ENCODE assay signal across 10 mouse cellular contexts in genomic region chr19:47015965-47016364, GRCm38 (mm10). TPM values are rescaled to one million over a fixed set of nuclear protein-coding genes. Genes with fewer than 3 reads are reported as not detected.
DNase-seq lines count a peak whose midpoint lies in the region; ATAC-seq lines count a peak whose summit lies in the region.
"Had no signal": no experiment of that assay in that cellular context is flagged by ENCODE, and none has a peak within 500 bp of the region (broad histone marks: within the 10 kb centered on the region; RNA-seq: fewer than 3 reads in every experiment).

No protein-coding gene starts in this region.

- no peak overlapping the region for H3K27ac ChIP-seq in embryonic facial prominence, embryonic 12.5 days
- H3K27ac ChIP-seq in hindbrain, embryonic 16.5 days (ENCODE audit: low read depth, low read length): peak overlapping the region; percentile 96
- peak overlapping the region; percentile 97 for H3K27ac ChIP-seq in neural tube, embryonic 14.5 days (ENCODE audit: low read depth, low read length)
- H3K27ac ChIP-seq: liver, embryonic 13.5 days had no signal

- no peak for ATAC-seq in embryonic facial prominence, embryonic 12.5 days (ENCODE audit: insufficient number of reproducible peaks, insufficient read depth, low FRiP score, low TSS enrichment)
- no peak for ATAC-seq in hindbrain, embryonic 16.5 days
- no peak for ATAC-seq in neural tube, embryonic 14.5 days (ENCODE audit: low read depth)

- peaks cover 19% of the 10 kb centered on the region for H3K4me1 ChIP-seq in embryonic facial prominence, embryonic 12.5 days
- H3K4me1 ChIP-seq in hindbrain, embryonic 16.5 days (ENCODE audit: control insufficient read depth, insufficient read depth, low read depth, low read length): peaks cover 11% of the 10 kb centered on the region
- H3K4me1 ChIP-seq in neural tube, embryonic 14.5 days (ENCODE audit: control insufficient read depth, insufficient read depth, low read length): peaks cover 14% of the 10 kb centered on the region; the same call in 1 of the 2 replicates

- peak overlapping the region; percentile 50 for H3K4me3 ChIP-seq in embryonic facial prominence, embryonic 12.5 days
- peak overlapping the region; percentile 85 for H3K4me3 ChIP-seq in hindbrain, embryonic 16.5 days (ENCODE audit: low read length)
- H3K4me3 ChIP-seq in neural tube, embryonic 14.5 days (ENCODE audit: low read depth, low read length): peak overlapping the region; percentile 68

- WGBS in embryonic facial prominence, embryonic 12.5 days: 2% methylated on average over 9 of the region's 9 CpGs
- 2% methylated on average over 9 of the region's 9 CpGs for WGBS in hindbrain, embryonic 16.5 days
- WGBS in neural tube, embryonic 14.5 days: 3% methylated on average over 9 of the region's 9 CpGs

- peak; percentile 35 for DNase-seq in cerebellum, adult 9-11 months
- DNase-seq in cerebellum, postnatal 4 days (ENCODE audit: low spot score in 2 of 2): no peak
- DNase-seq in MN1 (ENCODE audit: low spot score): no peak
- DNase-seq in B cell, adult 2 months: no peak
- DNase-seq in embryo, embryonic 10 days (ENCODE audit: low spot score): no peak
- DNase-seq: heart, adult 11 months had no signal

- no peaks in the 10 kb centered on the region for H3K9me3 ChIP-seq in embryonic facial prominence, embryonic 12.5 days
- no peaks in the 10 kb centered on the region for H3K9me3 ChIP-seq in hindbrain, embryonic 16.5 days (ENCODE audit: control insufficient read depth, low read length)
- no peaks in the 10 kb centered on the region for H3K9me3 ChIP-seq in neural tube, embryonic 14.5 days (ENCODE audit: control insufficient read depth, low read length)
- H3K9me3 ChIP-seq: liver, embryonic 13.5 days had no signal

- H3K36me3 ChIP-seq in embryonic facial prominence, embryonic 12.5 days: no peaks in the 10 kb centered on the region
- H3K36me3 ChIP-seq in hindbrain, embryonic 16.5 days (ENCODE audit: control insufficient read depth, insufficient read depth, low read length): peaks cover 1% of the 10 kb centered on the region; the same call in 1 of the 2 replicates
- peaks cover 9% of the 10 kb centered on the region; the same call in 1 of the 2 replicates for H3K36me3 ChIP-seq in neural tube, embryonic 14.5 days (ENCODE audit: control insufficient read depth, insufficient read depth, low read length)
- H3K36me3 ChIP-seq: liver, embryonic 13.5 days had no signal

- H3K4me2 ChIP-seq in embryonic facial prominence, embryonic 12.5 days (replicated peaks): peak overlapping the region; percentile 70; the same call in 1 of the 2 replicates
- H3K4me2 ChIP-seq in hindbrain, embryonic 16.5 days (ENCODE audit: low read length): peak overlapping the region; percentile 69
- H3K4me2 ChIP-seq in neural tube, embryonic 14.5 days (ENCODE audit: low read depth, low read length): peak overlapping the region; percentile 71

- H3K9ac ChIP-seq in embryonic facial prominence, embryonic 12.5 days: 0 out of 2 replicates have a peak overlapping the region, but pooled peaks have one; percentile 42
- peak overlapping the region; percentile 91 for H3K9ac ChIP-seq in hindbrain, embryonic 16.5 days (ENCODE audit: low read depth, low read length)
- peak overlapping the region; percentile 96 for H3K9ac ChIP-seq in neural tube, embryonic 14.5 days (replicated peaks; ENCODE audit: low read depth, low read length)
- H3K9ac ChIP-seq: liver, embryonic 13.5 days had no signal

- peaks cover 68% of the 10 kb centered on the region for H3K27me3 ChIP-seq in embryonic facial prominence, embryonic 12.5 days
- H3K27me3 ChIP-seq in hindbrain, embryonic 16.5 days (replicated peaks; ENCODE audit: control insufficient read depth, insufficient read depth, low read length): peaks cover 2% of the 10 kb centered on the region
- H3K27me3 ChIP-seq in neural tube, embryonic 14.5 days (ENCODE audit: control insufficient read depth, insufficient read depth, low read length): peaks cover 7% of the 10 kb centered on the region; the same call in 1 of the 2 replicates

RNA-seq across cellular contexts. Expression of gene Nt5c2, which starts 1.0 kb away (rescaled TPM):
- 75.2 and 76.1 TPM in 2 replicates for polyA plus RNA-seq in embryonic facial prominence, embryonic 12.5 days (2016; fragmentation: Nextera tagmentation; extraction: Ambion mirVana)
- polyA plus RNA-seq in hindbrain, embryonic 16.5 days (2015; fragmentation: Nextera tagmentation; extraction: Ambion mirVana): 77.6 and 80.6 TPM in 2 replicates
- polyA plus RNA-seq in neural tube, embryonic 14.5 days (2014; fragmentation: Nextera tagmentation; extraction: Ambion mirVana): 72.0 and 80.3 TPM in 2 replicates

RNA-seq across cellular contexts. Expression of gene Ina, which starts 1.5 kb away (rescaled TPM):
- 39.4 and 50.5 TPM in 2 replicates for polyA plus RNA-seq in embryonic facial prominence, embryonic 12.5 days (2016; fragmentation: Nextera tagmentation; extraction: Ambion mirVana)
- polyA plus RNA-seq in hindbrain, embryonic 16.5 days (2015; fragmentation: Nextera tagmentation; extraction: Ambion mirVana): 413 and 454 TPM in 2 replicates
- 535 and 653 TPM in 2 replicates for polyA plus RNA-seq in neural tube, embryonic 14.5 days (2014; fragmentation: Nextera tagmentation; extraction: Ambion mirVana)

RNA-seq across cellular contexts. Expression of gene Pcgf6, which starts 34.7 kb away (rescaled TPM):
- polyA plus RNA-seq in embryonic facial prominence, embryonic 12.5 days (2016; fragmentation: Nextera tagmentation; extraction: Ambion mirVana): 31.5 and 31.7 TPM in 2 replicates
- polyA plus RNA-seq in hindbrain, embryonic 16.5 days (2015; fragmentation: Nextera tagmentation; extraction: Ambion mirVana): 26.8 and 30.2 TPM in 2 replicates
- polyA plus RNA-seq in neural tube, embryonic 14.5 days (2014; fragmentation: Nextera tagmentation; extraction: Ambion mirVana): 45.0 and 46.9 TPM in 2 replicates

RNA-seq across cellular contexts. Expression of gene Taf5, which starts 51.6 kb away (rescaled TPM):
- 11.9 and 12.4 TPM in 2 replicates for polyA plus RNA-seq in embryonic facial prominence, embryonic 12.5 days (2016; fragmentation: Nextera tagmentation; extraction: Ambion mirVana)
- polyA plus RNA-seq in hindbrain, embryonic 16.5 days (2015; fragmentation: Nextera tagmentation; extraction: Ambion mirVana): 4.4 and 4.9 TPM in 2 replicates
- 7.7 and 9.8 TPM in 2 replicates for polyA plus RNA-seq in neural tube, embryonic 14.5 days (2014; fragmentation: Nextera tagmentation; extraction: Ambion mirVana)

Comparison
In these comparisons a context has a peak if more than half of its experiments do, and no peak if none do; other contexts are left out.
1. H3K9ac ChIP-seq: peak in every context shown above with its lines; median percentile 96 in neural tube, embryonic 14.5 days; 91 in hindbrain, embryonic 16.5 days; 42 in embryonic facial prominence, embryonic 12.5 days.